Mouse (Mus musculus) kidney, adult 2 months (tissue): ENCODE data around the gene Fanca.

Experiments used
- CTCF ChIP-seq: fragments of 200-500 bp; conservative IDR thresholded peaks from 2 replicates; pipeline ENCODE4 v1.5.1; 2011; ENCODE audit warnings: low read depth, mild to moderate bottlenecking, control low read depth, low read length, moderate library complexity, mixed read lengths; ENCODE audit not compliant: insufficient read depth, insufficient read length
- POLR2A ChIP-seq: fragments of 200-500 bp; IDR thresholded peaks from one replicate; pipeline ENCODE4 v1.6.1; 2011; ENCODE audit warnings: low read depth, low read length, control low read depth

DNA sequence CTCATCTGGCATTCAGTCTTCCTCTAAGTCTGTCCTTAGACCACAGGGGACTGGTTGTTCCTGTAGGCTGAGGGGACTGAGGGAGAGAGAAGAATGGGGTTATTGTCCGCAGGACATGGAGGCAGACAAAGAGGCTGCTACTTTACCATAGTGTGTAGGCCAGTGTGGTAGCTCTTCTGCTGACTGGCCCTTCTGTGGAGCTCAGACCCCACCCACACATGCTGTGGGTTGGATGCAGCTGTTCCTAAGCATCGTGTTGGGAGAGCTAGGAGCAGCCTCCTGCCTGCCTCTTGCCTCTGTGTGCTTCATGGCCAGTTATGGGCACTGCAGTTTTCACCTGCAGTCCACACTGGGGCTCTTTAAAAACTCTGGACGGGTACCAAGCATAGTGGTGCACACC lies 61.3 kb downstream of the Fanca start:
- TF ChIP-seq POLR2A = no peak
- no peak for TF ChIP-seq CTCF
